Mouse (Mus musculus): ENCODE data around the gene Trmt6. TPM values are rescaled to one million over a fixed set of nuclear protein-coding genes. Genes with fewer than 3 reads are reported as not detected.

The Trmt6 gene
- 38.0 and 38.2 TPM in 2 replicates for polyA plus RNA-seq (2016; fragmentation: Nextera tagmentation; extraction: Ambion mirVana)

DNA sequence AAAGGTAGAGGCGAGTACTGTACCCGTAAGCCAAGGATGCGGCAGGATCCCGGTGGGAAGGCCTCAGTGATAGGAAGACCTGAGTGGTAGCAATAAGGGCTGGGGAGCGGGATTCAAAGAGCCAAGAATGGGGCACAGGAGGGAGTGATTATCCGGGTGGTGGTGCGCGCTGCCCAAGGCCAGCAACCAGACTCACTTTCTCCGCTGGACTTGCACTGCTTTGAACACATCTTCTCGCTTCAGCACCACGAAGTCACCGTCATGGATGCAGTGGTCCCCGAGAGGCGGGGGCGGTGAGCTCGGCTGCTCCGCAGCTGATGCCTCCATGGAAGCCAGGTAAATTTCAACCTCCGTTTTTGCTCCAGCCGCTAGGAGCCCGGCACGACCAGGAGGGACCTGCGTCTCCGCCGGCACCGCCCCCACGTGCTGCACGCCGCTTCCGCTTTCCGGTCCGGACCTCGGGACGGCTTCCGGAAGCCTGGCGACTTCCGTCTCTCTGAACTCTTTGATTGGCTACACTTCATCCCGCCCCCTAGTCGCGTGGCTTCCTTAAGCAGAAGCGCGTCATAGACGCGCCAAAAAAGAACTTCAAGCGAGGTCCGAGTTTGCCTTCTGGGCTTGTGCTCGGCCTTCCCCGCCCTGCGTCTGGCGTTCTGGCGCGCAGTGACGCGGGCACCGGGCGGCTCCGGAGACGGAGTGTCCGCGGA lies at the start of gene Trmt6, which contains the start of gene Mcm8:
Gene Trmt6 (minus strand): TSS at position 448 of the 707 bp plus-strand sequence.
Gene Mcm8 (plus strand): TSS at position 534 of the 707 bp plus-strand sequence.
- peak within 1 kb of the TSS; percentile 69 for H3K9ac ChIP-seq
- under 1% methylated on average over 59 of the region's 59 CpGs for WGBS

DNA sequence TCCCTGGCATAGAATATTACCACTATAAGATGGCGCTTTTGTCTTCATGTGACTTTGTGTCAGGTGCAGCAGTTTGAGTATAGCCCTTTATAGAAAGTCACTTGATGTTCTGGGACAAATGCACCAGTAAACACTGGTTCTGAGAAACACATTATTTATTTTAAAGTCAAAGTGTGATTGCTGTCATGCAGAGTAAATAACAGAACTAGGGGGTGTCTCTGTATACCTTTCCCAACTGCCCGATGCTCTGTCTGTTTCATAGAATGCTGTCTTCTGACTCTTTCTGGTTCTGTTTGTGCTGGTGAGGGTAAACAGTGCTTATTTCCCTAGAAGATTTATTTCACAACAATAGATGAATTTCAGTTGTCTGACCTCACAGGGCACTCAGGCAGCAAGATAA lies 47.5 kb upstream of the Trmt6 start:
- ATAC-seq (ENCODE audit: low FRiP score), result no peak
- WGBS, result 93% methylated on average over 2 of the region's 2 CpGs
- Histone ChIP-seq H3K27ac (no peak overlapping the region), H3K4me3 (replicated peaks) (no peak overlapping the region), H3K9ac (no peak overlapping the region), H3K36me3 (replicated peaks) (peaks cover 22% of the 10 kb centered on the region), H3K4me1 (no peaks in the 10 kb centered on the region), H3K9me3 (no peaks in the 10 kb centered on the region), H3K4me2 (no peak overlapping the region), H3K27me3 (no peaks in the 10 kb centered on the region)

More for the DNA sequence above, at the start of gene Trmt6, which contains the start of gene Mcm8:
- no peaks in the 10 kb centered on the region for H3K9me3 ChIP-seq
- ATAC-seq (ENCODE audit: low FRiP score), result peak; percentile 100
- no peaks in the 10 kb centered on the region for H3K27me3 ChIP-seq
- H3K27ac ChIP-seq, result 0 out of 2 replicates have a peak within 1 kb of the TSS, but pooled peaks have one; percentile 50
- peak within 1 kb of the TSS; percentile 86 for H3K4me3 ChIP-seq (replicated peaks)
- peaks cover 24% of the 10 kb centered on the region for H3K36me3 ChIP-seq (replicated peaks)
- peaks cover 19% of the 10 kb centered on the region for H3K4me1 ChIP-seq
- H3K4me2 ChIP-seq, result peak within 1 kb of the TSS; percentile 81

DNA sequence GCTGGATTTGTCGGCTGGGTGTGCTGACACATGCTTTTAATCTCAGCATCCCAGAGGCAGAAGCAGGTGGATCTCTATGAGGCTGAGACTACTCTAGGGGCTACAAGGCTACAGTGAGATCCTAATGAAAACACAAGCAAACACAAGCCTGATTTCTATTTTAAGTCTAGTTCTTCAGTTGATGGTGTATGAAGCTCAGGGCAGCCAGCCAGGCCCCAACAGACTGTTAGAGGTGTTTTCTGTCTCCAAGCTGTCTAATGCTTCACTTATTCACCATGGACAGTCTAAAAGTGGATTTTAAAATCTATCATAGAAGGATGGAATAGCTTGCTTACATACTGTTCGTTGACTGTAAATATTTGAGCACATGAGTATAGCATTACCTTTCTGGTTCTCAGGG lies 45.6 kb upstream of the Trmt6 start:
- Histone ChIP-seq H3K9me3 (no peaks in the 10 kb centered on the region), H3K27me3 (no peaks in the 10 kb centered on the region), H3K36me3 (replicated peaks) (peaks cover 17% of the 10 kb centered on the region), H3K27ac (no peak overlapping the region), H3K4me2 (no peak overlapping the region), H3K4me1 (no peaks in the 10 kb centered on the region), H3K9ac (no peak overlapping the region), H3K4me3 (replicated peaks) (no peak overlapping the region)
- no peak for ATAC-seq (ENCODE audit: low FRiP score)
- 96% methylated on average over 2 of the region's 2 CpGs for WGBS

DNA sequence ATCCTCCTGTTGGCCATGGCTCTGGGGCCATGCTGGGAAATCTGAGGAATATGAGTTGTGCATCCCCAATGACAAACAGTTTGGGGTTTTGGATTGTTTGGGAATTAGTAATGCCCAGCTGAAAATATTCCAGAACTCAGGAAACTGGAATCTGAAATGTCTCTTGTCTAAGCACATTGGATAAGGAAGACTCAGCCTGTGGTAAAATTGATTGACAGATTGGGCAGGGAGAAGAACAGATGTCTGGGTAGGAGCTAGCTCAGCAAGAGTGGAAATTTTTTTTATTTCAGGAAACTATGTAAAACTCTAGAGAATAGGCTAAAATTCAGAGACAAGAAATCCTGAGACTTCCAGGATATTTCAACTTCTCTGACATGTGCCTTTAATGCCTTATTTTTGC lies 44.6 kb upstream of the Trmt6 start:
- no peak for ATAC-seq (ENCODE audit: low FRiP score)

DNA sequence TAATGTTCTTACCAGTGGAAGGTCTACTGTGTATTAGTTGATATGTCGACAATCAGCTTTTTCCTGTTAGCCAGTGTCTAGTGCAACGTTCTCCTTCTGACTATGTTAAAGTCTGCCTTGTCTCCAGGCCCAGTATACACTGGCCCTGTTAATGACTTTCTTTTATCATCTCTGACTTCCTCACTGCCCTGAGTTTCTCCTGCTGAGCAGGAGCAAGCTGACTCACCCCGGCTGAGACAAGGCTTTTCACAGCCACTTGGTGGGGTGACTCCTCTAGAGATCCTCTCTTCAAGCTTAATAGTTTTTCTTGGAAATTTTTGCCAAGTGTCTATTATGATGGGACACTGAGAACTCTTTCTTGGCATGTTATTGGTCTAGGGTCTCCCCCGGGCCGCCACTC lies 40.5 kb upstream of the Trmt6 start:
- peaks cover 19% of the 10 kb centered on the region for H3K36me3 ChIP-seq (replicated peaks)
- no peaks in the 10 kb centered on the region for H3K9me3 ChIP-seq
- H3K27me3 ChIP-seq, result no peaks in the 10 kb centered on the region
- no peak overlapping the region for H3K9ac ChIP-seq
- WGBS, result 80% methylated on average over 5 of the region's 5 CpGs
- no peak overlapping the region for H3K4me2 ChIP-seq
- no peaks in the 10 kb centered on the region for H3K4me1 ChIP-seq
- no peak overlapping the region for H3K27ac ChIP-seq
- H3K4me3 ChIP-seq (replicated peaks), result no peak overlapping the region
- no peak for ATAC-seq (ENCODE audit: low FRiP score)

More for the DNA sequence above, 44.6 kb upstream of the Trmt6 start:
- Histone ChIP-seq H3K9ac (no peak overlapping the region), H3K4me2 (no peak overlapping the region), H3K27me3 (no peaks in the 10 kb centered on the region), H3K4me1 (no peaks in the 10 kb centered on the region), H3K36me3 (replicated peaks) (peaks cover 10% of the 10 kb centered on the region), H3K9me3 (no peaks in the 10 kb centered on the region), H3K4me3 (replicated peaks) (no peak overlapping the region), H3K27ac (no peak overlapping the region)

DNA sequence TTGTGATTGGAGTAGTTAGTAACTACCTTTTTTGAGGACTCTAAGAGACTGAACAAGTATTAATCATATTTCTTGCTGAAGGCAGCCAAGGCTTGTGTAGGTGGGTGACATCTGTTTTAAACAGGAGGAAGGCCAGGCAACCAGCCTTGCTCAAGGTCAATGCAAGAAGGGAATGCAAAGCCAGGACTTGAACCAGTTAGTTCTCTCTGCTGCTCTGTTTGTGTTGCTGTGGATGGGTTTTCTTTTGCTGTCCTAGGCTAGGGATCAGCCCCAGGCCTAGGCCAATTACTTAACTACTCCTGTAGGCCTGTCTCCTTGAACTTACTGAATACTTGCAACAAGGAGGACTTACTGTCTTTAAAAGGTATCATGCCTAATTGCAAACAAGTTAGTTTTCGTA lies 37.2 kb upstream of the Trmt6 start:
- Histone ChIP-seq H3K9me3 (no peaks in the 10 kb centered on the region), H3K4me3 (replicated peaks) (no peak overlapping the region), H3K36me3 (replicated peaks) (peaks cover 26% of the 10 kb centered on the region), H3K4me2 (no peak overlapping the region), H3K4me1 (peaks cover 5% of the 10 kb centered on the region), H3K27me3 (no peaks in the 10 kb centered on the region), H3K9ac (no peak overlapping the region), H3K27ac (no peak overlapping the region)
- WGBS, result 87% methylated on average over 1 of the region's 1 CpGs
- ATAC-seq (ENCODE audit: low FRiP score), result no peak

DNA sequence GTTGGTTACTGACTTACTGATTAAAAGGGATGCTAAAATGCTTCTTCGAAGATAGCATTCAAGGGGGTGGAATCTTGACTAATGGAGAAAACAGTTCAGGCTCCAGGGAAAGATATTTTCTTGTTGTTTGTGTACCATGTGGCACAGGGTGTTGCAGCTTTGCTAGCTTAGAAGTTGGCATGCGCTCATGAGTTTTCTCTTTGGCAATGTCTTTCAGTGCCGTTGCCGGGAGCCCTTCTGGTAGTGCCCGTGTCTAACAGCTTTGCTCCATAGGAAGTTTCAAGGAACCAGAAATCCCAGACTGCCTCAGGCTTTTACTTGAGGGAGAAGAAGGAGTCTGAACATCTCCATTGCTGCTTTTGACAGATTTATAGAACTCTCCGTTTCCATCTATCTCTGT lies 33.3 kb upstream of the Trmt6 start:
- WGBS, result 96% methylated on average over 6 of the region's 6 CpGs
- H3K27me3 ChIP-seq, result no peaks in the 10 kb centered on the region
- H3K27ac ChIP-seq, result no peak overlapping the region
- peaks cover 23% of the 10 kb centered on the region for H3K36me3 ChIP-seq (replicated peaks)
- no peak overlapping the region for H3K9ac ChIP-seq
- no peaks in the 10 kb centered on the region for H3K9me3 ChIP-seq
- no peak overlapping the region for H3K4me3 ChIP-seq (replicated peaks)
- no peak for ATAC-seq (ENCODE audit: low FRiP score)
- no peak overlapping the region for H3K4me2 ChIP-seq
- peaks cover 14% of the 10 kb centered on the region for H3K4me1 ChIP-seq

DNA sequence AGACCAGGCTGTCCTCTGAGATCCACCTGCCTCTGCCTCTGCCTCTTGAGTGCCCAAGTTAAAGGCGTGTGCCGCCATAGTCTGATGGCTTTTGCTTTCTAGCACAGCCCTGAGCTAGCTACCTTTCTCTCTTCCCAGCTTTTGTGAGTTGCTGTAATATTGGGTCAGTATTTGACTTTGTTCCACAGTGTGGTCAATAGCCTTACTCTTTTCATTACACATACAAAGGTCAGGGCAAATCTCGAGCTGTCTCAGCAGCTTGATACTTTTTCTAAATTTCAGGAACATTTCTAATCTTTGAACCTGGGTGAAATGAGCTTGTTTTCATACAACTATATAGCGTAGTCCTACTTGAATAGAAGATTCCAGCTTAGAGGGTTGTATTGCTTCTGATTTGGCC lies 32.5 kb upstream of the Trmt6 start:
- Histone ChIP-seq H3K27ac (no peak overlapping the region), H3K4me2 (peak overlapping the region; percentile 76)
- 89% methylated on average over 4 of the region's 4 CpGs for WGBS

DNA sequence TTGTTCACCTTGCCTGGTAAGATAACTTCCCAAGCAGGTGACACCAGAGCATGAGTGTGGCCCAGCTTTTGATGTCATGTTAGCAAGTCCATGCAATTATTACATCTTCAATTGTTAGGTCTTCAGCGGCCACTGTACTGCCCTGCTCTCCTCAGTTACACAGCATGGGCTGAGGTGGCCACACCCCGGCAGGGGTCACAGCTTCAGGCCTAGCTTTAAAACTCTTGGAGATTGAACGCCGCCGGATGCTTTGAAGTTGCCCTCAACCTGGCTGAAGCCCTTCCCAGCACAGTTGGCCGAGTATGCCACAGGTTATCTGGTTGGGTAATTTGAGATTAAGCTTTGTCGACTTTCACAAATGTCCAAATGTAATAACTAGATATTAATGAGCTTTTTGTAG lies 31.7 kb upstream of the Trmt6 start:
- H3K27ac ChIP-seq, result no peak overlapping the region
- H3K9ac ChIP-seq, result peak overlapping the region; percentile 97
- H3K36me3 ChIP-seq (replicated peaks), result peaks cover 24% of the 10 kb centered on the region
- 37% methylated on average over 7 of the region's 7 CpGs for WGBS
- H3K4me2 ChIP-seq, result peak overlapping the region; percentile 76
- no peaks in the 10 kb centered on the region for H3K9me3 ChIP-seq
- peaks cover 14% of the 10 kb centered on the region for H3K4me1 ChIP-seq
- H3K27me3 ChIP-seq, result no peaks in the 10 kb centered on the region
- H3K4me3 ChIP-seq (replicated peaks), result peak overlapping the region; percentile 96
- ATAC-seq (ENCODE audit: low FRiP score), result no peak

More for the DNA sequence above, 32.5 kb upstream of the Trmt6 start:
- no peak for ATAC-seq (ENCODE audit: low FRiP score)
- peaks cover 21% of the 10 kb centered on the region for H3K36me3 ChIP-seq (replicated peaks)
- H3K4me3 ChIP-seq (replicated peaks), result no peak overlapping the region
- no peak overlapping the region for H3K9ac ChIP-seq
- H3K4me1 ChIP-seq, result peaks cover 14% of the 10 kb centered on the region
- H3K9me3 ChIP-seq, result no peaks in the 10 kb centered on the region
- no peaks in the 10 kb centered on the region for H3K27me3 ChIP-seq

DNA sequence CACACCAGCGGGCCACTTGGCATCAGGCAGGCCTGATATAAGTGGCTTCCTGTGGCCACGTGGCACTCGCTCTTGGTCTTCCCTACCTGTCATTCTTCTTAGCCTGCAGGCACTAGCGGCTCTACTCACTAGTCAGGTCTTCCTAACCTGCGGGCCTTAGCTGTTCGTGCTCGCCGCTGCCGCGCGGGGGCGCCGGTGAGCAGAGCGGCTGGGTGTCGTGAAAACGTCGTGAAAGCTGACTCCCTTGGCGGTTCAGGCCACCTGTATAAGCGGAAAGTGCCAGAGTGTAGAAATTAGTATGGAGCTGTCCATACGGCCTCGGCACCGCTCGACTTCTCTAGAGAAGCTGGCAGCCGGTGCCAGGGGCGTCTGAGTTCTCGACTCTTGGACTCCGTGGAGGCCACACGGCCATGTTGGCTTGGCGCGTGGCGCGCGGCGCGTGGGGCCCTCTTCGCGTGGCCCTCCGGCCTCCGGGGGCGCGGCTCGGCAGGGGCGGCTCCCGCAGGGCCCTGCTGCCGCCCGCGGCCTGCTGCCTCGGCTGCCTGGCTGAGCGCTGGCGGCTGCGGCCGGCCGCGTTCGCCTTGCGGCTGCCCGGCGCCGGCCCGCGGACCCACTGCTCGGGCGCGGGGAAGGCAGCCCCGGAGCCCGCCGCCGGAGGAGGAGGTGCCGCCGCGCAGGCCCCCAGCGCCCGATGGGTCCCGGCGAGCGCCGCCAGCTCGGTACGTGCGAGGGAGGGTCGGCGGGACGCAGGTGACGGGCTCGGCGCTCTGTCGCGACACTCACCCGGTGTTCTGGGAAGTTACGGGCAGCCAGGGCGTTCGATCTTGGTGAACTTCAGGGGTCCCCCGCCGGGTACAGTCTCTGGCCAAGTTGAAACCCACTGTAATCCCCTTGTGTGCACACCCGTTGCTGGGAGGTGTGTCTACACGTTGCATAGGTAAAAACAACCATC lies 30.8 kb upstream of the Trmt6 start, which contains the start of gene Crls1:
Gene Crls1 (plus strand): TSS at position 260 of the 952 bp plus-strand sequence.
- peak within 1 kb of the TSS; percentile 96 for H3K4me3 ChIP-seq (replicated peaks)
- peaks cover 14% of the 10 kb centered on the region for H3K4me1 ChIP-seq
- peak within 1 kb of the TSS; percentile 86 for H3K27ac ChIP-seq
- H3K27me3 ChIP-seq, result no peaks in the 10 kb centered on the region
- H3K9me3 ChIP-seq, result no peaks in the 10 kb centered on the region
- H3K9ac ChIP-seq, result peak within 1 kb of the TSS; percentile 97
- ATAC-seq (ENCODE audit: low FRiP score), result peak; percentile 93
- under 1% methylated on average over 93 of the region's 96 CpGs for WGBS
- H3K36me3 ChIP-seq (replicated peaks), result peaks cover 19% of the 10 kb centered on the region
- H3K4me2 ChIP-seq, result peak within 1 kb of the TSS; percentile 76

DNA sequence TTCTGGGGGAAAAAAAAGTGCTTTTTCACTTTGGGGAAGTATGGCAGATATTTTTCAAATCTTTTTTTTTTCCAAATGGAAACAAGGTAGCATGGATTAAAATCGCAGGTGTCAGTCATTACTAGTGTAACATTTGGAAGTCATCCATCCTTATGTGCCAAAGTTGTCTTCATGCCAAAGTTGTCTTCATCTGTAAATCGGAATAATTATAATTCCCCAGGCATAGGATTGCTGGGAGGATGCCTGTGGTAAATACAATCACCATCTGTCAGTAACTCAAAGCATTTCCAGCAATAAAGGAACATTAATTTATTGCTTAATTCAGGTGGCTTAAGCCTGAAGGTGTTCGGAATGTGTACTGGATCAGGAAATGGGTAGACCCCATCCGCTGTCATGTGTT lies 25.2 kb upstream of the Trmt6 start:
- no peak overlapping the region for H3K9ac ChIP-seq
- peaks cover 38% of the 10 kb centered on the region for H3K36me3 ChIP-seq (replicated peaks)
- no peak for ATAC-seq (ENCODE audit: low FRiP score)
- no peak overlapping the region for H3K4me3 ChIP-seq (replicated peaks)
- no peaks in the 10 kb centered on the region for H3K27me3 ChIP-seq
- H3K27ac ChIP-seq, result no peak overlapping the region
- no peak overlapping the region for H3K4me2 ChIP-seq
- WGBS, result 95% methylated on average over 4 of the region's 4 CpGs
- H3K9me3 ChIP-seq, result no peaks in the 10 kb centered on the region
- H3K4me1 ChIP-seq, result no peaks in the 10 kb centered on the region

DNA sequence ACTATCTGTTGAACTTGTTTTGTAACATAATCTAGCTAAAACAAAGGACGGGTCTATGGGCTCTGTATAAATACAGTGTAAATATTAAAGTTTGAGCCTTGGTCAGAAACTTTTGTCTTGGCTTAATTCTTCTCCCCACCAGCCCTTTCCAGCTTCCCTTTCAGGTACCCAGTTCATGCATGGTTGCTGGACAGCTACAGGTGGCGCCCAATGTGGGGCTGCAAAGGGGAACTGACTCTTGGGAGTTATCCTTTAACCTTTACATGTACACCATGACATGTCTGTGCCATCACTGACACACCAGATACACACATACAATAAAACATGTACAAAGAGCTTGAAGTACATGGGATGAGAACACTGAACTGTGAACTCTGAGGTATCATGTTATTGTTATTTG lies 12.9 kb downstream of the Trmt6 start:
- Histone ChIP-seq H3K36me3 (replicated peaks) (peaks cover 47% of the 10 kb centered on the region), H3K9me3 (no peaks in the 10 kb centered on the region), H3K27ac (no peak overlapping the region), H3K9ac (no peak overlapping the region), H3K4me1 (no peaks in the 10 kb centered on the region), H3K4me2 (no peak overlapping the region), H3K4me3 (replicated peaks) (no peak overlapping the region), H3K27me3 (no peaks in the 10 kb centered on the region)
- 85% methylated on average over 2 of the region's 2 CpGs for WGBS
- ATAC-seq (ENCODE audit: low FRiP score), result no peak
